Mouse (Mus musculus) liver, adult (tissue): ENCODE measurements around the gene Adssl1.

Source experiments
- GATA4 ChIP-seq: IDR thresholded peaks from 2 replicates; pipeline ENCODE4 v1.6.1; 2014; ENCODE audit warnings: mild to moderate bottlenecking, low read length; ENCODE audit not compliant: insufficient replicate concordance

Gene Adssl1

DNA sequence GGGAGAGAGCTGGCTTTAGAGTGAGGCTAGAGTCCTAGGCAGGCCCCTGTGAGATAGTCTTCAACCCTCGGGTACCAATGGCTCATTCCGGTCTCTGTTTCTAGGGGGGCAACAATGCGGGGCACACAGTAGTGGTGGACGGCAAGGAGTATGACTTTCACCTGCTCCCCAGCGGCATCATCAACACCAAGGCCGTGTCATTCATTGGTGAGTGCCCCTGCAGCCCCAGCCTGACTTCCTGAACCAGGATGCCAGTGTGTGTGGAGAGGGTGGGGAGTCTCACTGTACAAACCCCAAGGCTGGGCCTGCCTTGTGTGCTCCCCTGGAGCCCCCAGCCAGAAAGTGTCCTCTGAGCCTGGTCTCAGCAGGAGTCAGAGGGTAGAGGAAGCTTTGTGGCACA, 8.4 kb downstream of the Adssl1 start:
- TF ChIP-seq GATA4: no peak

GRCm38 (mm10) chr12:112628928-112629721, 9.3 kb downstream of the Adssl1 start:
- TF ChIP-seq GATA4: no peak

DNA sequence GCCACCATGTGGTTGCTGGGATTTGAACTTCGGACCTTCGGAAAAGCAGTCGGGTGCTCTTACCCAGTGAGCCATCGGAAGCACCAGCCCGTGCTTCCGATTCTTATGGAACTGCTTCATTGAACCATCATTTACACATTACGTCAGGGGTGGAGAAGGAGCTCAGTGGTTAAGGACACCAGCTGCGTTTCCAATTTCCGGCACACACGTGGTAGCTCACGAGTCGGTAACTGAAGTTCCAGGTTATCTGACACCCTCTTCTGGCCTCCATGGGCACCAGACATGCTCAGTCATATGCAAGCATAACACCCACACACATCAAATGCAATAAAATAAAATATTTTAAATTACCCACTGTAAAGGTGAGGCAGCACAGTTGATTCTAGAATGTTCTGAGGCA, 10.2 kb downstream of the Adssl1 start:
- no peak for TF ChIP-seq GATA4

- TF ChIP-seq GATA4: no peak
These were observed 11.0 kb downstream of the Adssl1 start for GRCm38 (mm10) chr12:112630796-112631195.

GRCm38 (mm10) chr12:112631472-112631871, 11.6 kb downstream of the Adssl1 start:
- no peak for TF ChIP-seq GATA4

- TF ChIP-seq GATA4: no peak
These were observed 12.4 kb downstream of the Adssl1 start for GRCm38 (mm10) chr12:112632084-112632777.

GRCm38 (mm10) chr12:112632907-112633306, 13.1 kb downstream of the Adssl1 start:
- no peak for TF ChIP-seq GATA4

GRCm38 (mm10) chr12:112633686-112634085, 13.8 kb downstream of the Adssl1 start:
- no peak for TF ChIP-seq GATA4

- TF ChIP-seq GATA4: no peak
These were observed 19.7 kb downstream of the Adssl1 start for GRCm38 (mm10) chr12:112639526-112639925.

DNA sequence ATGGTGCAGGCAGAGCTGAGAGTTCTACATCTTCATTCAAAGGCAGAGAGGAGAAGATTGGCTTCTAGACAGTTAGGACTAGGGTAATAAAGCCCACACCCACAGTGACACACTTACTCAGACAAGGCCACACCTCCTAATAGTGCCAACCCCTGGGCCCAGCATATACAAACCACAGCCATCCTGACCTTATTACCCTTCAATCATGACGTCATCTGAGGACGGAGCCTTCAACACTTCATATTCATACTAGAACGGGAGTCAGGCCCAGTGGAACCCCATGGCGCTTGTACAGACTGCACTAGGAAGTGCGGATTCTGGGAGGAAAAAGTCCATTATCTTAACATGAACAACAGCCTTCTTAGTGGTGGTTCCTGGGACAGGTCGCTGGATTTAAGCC, 23.3 kb downstream of the Adssl1 start:
- no peak for TF ChIP-seq GATA4

DNA sequence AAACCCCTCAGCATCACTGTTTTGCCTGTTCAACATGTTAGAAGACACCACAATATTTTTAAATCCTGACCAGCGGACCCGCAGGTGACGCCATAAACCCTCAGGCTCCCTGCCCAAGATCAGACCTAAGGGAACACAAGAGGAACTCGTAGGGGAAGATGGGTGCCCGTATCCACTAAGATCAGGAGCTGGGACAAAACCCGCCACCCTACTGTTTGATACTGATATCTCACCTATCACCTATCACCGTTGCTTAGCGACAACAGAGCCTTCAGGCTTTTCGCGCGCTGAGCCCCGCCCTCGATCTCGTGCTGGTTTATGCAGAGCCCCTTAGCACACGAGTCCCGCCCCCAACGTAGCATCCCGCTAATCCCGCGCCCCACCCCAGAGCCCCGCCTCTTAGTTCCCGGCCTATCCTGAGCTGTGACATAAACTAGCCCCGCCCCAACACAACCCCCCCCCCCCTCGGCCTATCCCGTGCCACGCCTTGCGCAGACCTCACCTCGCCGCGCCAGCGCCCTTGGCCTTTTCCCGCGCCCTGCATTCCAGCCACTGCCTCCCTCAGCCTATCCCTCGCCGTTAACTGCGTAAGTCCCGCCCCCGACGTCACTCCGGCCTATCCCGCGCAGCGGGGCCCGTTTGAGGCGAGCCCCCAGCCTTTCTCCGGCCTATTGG, 24.5 kb downstream of the Adssl1 start, which contains the start of gene Siva1:
Siva1 (plus strand) TSS at position 500 of the 675 bp plus-strand sequence.
- TF ChIP-seq GATA4: peak; percentile 17; the same call in 1 of the 2 replicates

GRCm38 (mm10) chr12:112644855-112645506, 25.1 kb downstream of the Adssl1 start:
- no peak for TF ChIP-seq GATA4

DNA sequence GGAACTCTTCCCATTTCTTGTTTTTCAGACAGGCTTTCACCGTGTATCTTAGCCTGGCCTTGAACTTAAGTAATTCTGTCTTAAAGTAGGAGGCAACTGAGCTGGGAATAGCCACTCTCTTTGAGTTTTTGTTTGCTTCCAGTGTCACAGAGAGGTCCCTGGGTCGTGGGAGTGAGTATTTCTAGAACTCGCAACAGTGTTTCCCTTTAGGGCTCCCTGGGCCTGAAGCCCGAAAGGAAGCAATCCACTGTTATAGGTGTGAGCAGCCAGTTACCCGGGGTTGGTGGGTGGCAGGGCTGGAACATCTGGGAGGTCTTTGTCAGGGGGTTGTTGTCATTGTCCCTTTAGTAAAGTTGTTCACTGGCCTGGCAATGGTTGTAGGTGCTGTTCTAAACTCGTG, 26.3 kb downstream of the Adssl1 start:
- no peak for TF ChIP-seq GATA4

- no peak for TF ChIP-seq GATA4
These were observed 28.2 kb downstream of the Adssl1 start for GRCm38 (mm10) chr12:112648081-112648480.

DNA sequence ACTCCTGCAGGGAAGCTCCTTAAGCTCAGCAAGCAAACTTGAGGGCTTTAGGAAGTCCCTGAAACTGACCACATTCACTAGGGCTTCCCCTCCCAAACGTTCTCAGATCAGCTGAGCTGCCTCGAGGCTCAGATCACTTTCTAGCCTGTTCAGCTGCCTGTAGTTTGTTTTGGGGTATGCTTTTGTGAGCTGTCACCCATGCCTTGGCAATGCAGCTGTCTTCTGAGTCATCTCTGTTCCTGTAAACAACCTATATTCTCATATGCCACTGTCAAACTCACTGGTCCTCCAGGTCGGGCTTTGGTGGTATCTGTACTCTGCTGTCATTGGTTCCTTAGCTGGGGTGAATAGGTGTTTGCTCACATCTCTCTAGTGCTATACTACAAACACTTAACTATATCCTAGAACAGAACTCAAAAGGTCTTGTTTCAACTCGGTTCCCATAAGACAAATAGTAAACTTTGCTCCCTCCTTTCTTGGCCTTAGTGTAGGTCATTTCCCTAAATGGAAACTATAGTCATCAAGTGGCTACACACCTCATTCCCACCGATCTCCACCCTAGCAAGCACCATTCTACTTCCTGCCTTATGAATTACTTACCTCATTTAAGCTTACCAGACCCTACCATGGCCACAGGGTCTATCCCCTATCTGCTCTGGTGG, 32.1 kb downstream of the Adssl1 start:
- TF ChIP-seq GATA4: no peak
